Mouse (Mus musculus): Measurements from ENCODE around the gene Zfp574. TPM values are rescaled to one million over a fixed set of nuclear protein-coding genes. Genes with fewer than 3 reads are reported as not detected.

Gene Zfp574
- polyA plus RNA-seq, 1 experiment = 3.0 TPM

- Histone ChIP-seq H3K36me3 (ENCODE audit: control insufficient read depth) (no peaks in the 10 kb centered on the region), H3K4me1 (ENCODE audit: control insufficient read depth) (no peaks in the 10 kb centered on the region), H3K9me3 (ENCODE audit: control insufficient read depth, low read length) (no peaks in the 10 kb centered on the region), H3K27me3 (ENCODE audit: control insufficient read depth) (peaks cover 4% of the 10 kb centered on the region; the same call in 1 of the 2 replicates), H3K4me3 (replicated peaks) (no peak overlapping the region)
- no peak for TF ChIP-seq TAL1 (IDR thresholded peaks at IDR 0.05; ENCODE audit: low read length)
- no peak for TF ChIP-seq GATA1 (IDR thresholded peaks at IDR 0.05; ENCODE audit: low read length)
Observed at GRCm38 (mm10) chr7:25120061-25120834, 47.9 kb downstream of the Zfp574 start.

- H3K4me1 ChIP-seq (ENCODE audit: control insufficient read depth) = no peaks in the 10 kb centered on the region
- H3K9me3 ChIP-seq (ENCODE audit: control insufficient read depth, low read length) = no peaks in the 10 kb centered on the region
- no peaks in the 10 kb centered on the region for H3K27me3 ChIP-seq (ENCODE audit: control insufficient read depth)
- no peak overlapping the region for H3K4me3 ChIP-seq (replicated peaks)
- TF ChIP-seq GATA1 (IDR thresholded peaks at IDR 0.05; ENCODE audit: low read length) (no peak), TAL1 (IDR thresholded peaks at IDR 0.05; ENCODE audit: low read length) (no peak)
- H3K36me3 ChIP-seq (ENCODE audit: control insufficient read depth) = no peaks in the 10 kb centered on the region
Observed at GRCm38 (mm10) chr7:25121240-25121786, 48.9 kb downstream of the Zfp574 start.

- Histone ChIP-seq H3K9me3 (ENCODE audit: control insufficient read depth, low read length) (no peaks in the 10 kb centered on the region), H3K36me3 (ENCODE audit: control insufficient read depth) (no peaks in the 10 kb centered on the region), H3K4me3 (replicated peaks) (no peak overlapping the region), H3K4me1 (ENCODE audit: control insufficient read depth) (no peaks in the 10 kb centered on the region), H3K27me3 (ENCODE audit: control insufficient read depth) (peaks cover 4% of the 10 kb centered on the region)
- TF ChIP-seq GATA1 (IDR thresholded peaks at IDR 0.05; ENCODE audit: low read length) (no peak), TAL1 (IDR thresholded peaks at IDR 0.05; ENCODE audit: low read length) (no peak)
Observed at GRCm38 (mm10) chr7:25125716-25126281, 53.4 kb downstream of the Zfp574 start.

GRCm38 (mm10) chr7:25127971-25128370 is 55.6 kb downstream of the Zfp574 start:
- Histone ChIP-seq H3K4me1 (ENCODE audit: control insufficient read depth) (peaks cover 9% of the 10 kb centered on the region), H3K4me3 (replicated peaks) (no peak overlapping the region), H3K27me3 (ENCODE audit: control insufficient read depth) (peaks cover 24% of the 10 kb centered on the region), H3K9me3 (ENCODE audit: control insufficient read depth, low read length) (no peaks in the 10 kb centered on the region), H3K36me3 (ENCODE audit: control insufficient read depth) (no peaks in the 10 kb centered on the region)
- no peak for TF ChIP-seq GATA1 (IDR thresholded peaks at IDR 0.05; ENCODE audit: low read length)
- TF ChIP-seq TAL1 (IDR thresholded peaks at IDR 0.05; ENCODE audit: low read length) = no peak

- H3K4me1 ChIP-seq (ENCODE audit: control insufficient read depth) = peaks cover 19% of the 10 kb centered on the region
Observed at GRCm38 (mm10) chr7:25129390-25129979, 57.1 kb downstream of the Zfp574 start.

GRCm38 (mm10) chr7:25130565-25130964 is 58.2 kb downstream of the Zfp574 start:
- H3K4me3 ChIP-seq (replicated peaks) = no peak overlapping the region
- H3K4me1 ChIP-seq (ENCODE audit: control insufficient read depth) = peaks cover 24% of the 10 kb centered on the region
- TF ChIP-seq GATA1 (IDR thresholded peaks at IDR 0.05; ENCODE audit: low read length) = no peak
- TF ChIP-seq TAL1 (IDR thresholded peaks at IDR 0.05; ENCODE audit: low read length) = no peak
- peaks cover 49% of the 10 kb centered on the region for H3K27me3 ChIP-seq (ENCODE audit: control insufficient read depth)
- no peaks in the 10 kb centered on the region for H3K36me3 ChIP-seq (ENCODE audit: control insufficient read depth)
- H3K9me3 ChIP-seq (ENCODE audit: control insufficient read depth, low read length) = peaks cover 3% of the 10 kb centered on the region

More at GRCm38 (mm10) chr7:25129390-25129979, 57.1 kb downstream of the Zfp574 start:
- H3K4me3 ChIP-seq (replicated peaks) = no peak overlapping the region
- H3K9me3 ChIP-seq (ENCODE audit: control insufficient read depth, low read length) = no peaks in the 10 kb centered on the region
- no peak for TF ChIP-seq GATA1 (IDR thresholded peaks at IDR 0.05; ENCODE audit: low read length)
- TF ChIP-seq TAL1 (IDR thresholded peaks at IDR 0.05; ENCODE audit: low read length) = no peak
- peaks cover 39% of the 10 kb centered on the region for H3K27me3 ChIP-seq (ENCODE audit: control insufficient read depth)
- no peaks in the 10 kb centered on the region for H3K36me3 ChIP-seq (ENCODE audit: control insufficient read depth)

GRCm38 (mm10) chr7:25131247-25131646 is 58.9 kb downstream of the Zfp574 start:
- Histone ChIP-seq H3K9me3 (ENCODE audit: control insufficient read depth, low read length) (peaks cover 7% of the 10 kb centered on the region), H3K4me3 (replicated peaks) (no peak overlapping the region), H3K4me1 (ENCODE audit: control insufficient read depth) (peaks cover 24% of the 10 kb centered on the region), H3K36me3 (ENCODE audit: control insufficient read depth) (no peaks in the 10 kb centered on the region), H3K27me3 (ENCODE audit: control insufficient read depth) (peaks cover 56% of the 10 kb centered on the region)
- no peak for TF ChIP-seq GATA1 (IDR thresholded peaks at IDR 0.05; ENCODE audit: low read length)

GRCm38 (mm10) chr7:25132318-25132960 is 60.1 kb downstream of the Zfp574 start:
- Histone ChIP-seq H3K4me3 (replicated peaks) (no peak overlapping the region), H3K27me3 (ENCODE audit: control insufficient read depth) (peaks cover 57% of the 10 kb centered on the region), H3K4me1 (ENCODE audit: control insufficient read depth) (peaks cover 24% of the 10 kb centered on the region), H3K9me3 (ENCODE audit: control insufficient read depth, low read length) (peaks cover 7% of the 10 kb centered on the region), H3K36me3 (ENCODE audit: control insufficient read depth) (no peaks in the 10 kb centered on the region)
- TF ChIP-seq GATA1 (IDR thresholded peaks at IDR 0.05; ENCODE audit: low read length) (no peak), TAL1 (IDR thresholded peaks at IDR 0.05; ENCODE audit: low read length) (no peak)

Other genes with a start within 250 kb of the Zfp574 start
- 2.5 and 6.9 TPM in 2 replicates for gene Gm9844, start 210.4 kb upstream of the Zfp574 start, polyA plus RNA-seq (2012)
- gene Lypd4, start 202.6 kb upstream of the Zfp574 start, polyA plus RNA-seq (2012) = 0.06 TPM in 1 of 2 replicates, not detected in the other
- gene Dmrtc2, start 202.5 kb upstream of the Zfp574 start, polyA plus RNA-seq (2012) = not detected in 2 replicates
- gene Rps19, start 188.2 kb upstream of the Zfp574 start, polyA plus RNA-seq (2012) = 189 and 353 TPM in 2 replicates
- 0.08 and 0.10 TPM in 2 replicates for gene Cd79a, start 175.2 kb upstream of the Zfp574 start, polyA plus RNA-seq (2012)
- 20.6 and 20.7 TPM in 2 replicates for gene Arhgef1, start 169.7 kb upstream of the Zfp574 start, polyA plus RNA-seq (2012)
- not detected in 2 replicates for gene Gm4881, start 128.1 kb upstream of the Zfp574 start, polyA plus RNA-seq (2012)
- gene Rabac1, start 99.8 kb upstream of the Zfp574 start, polyA plus RNA-seq (2012) = 10.4 and 12.9 TPM in 2 replicates
- 0.10 and 0.11 TPM in 2 replicates for gene Atp1a3, start 66.6 kb upstream of the Zfp574 start, polyA plus RNA-seq (2012)
- 0.82 and 0.91 TPM in 2 replicates for gene Grik5, start 221 bp upstream of the Zfp574 start, polyA plus RNA-seq (2012)
- 0.29 and 0.33 TPM in 2 replicates for gene Pou2f2, start 107.2 kb downstream of the Zfp574 start, polyA plus RNA-seq (2012)
- gene Dedd2, start 148.0 kb downstream of the Zfp574 start, polyA plus RNA-seq (2012) = 50.4 and 51.9 TPM in 2 replicates
- 1.1 and 1.5 TPM in 2 replicates for gene Zfp526, start 148.9 kb downstream of the Zfp574 start, polyA plus RNA-seq (2012)
- 30.9 and 31.8 TPM in 2 replicates for gene Gsk3a, start 165.3 kb downstream of the Zfp574 start, polyA plus RNA-seq (2012)
- 3.2 and 3.6 TPM in 2 replicates for gene Erf, start 178.2 kb downstream of the Zfp574 start, polyA plus RNA-seq (2012)
- 47.3 and 55.9 TPM in 2 replicates for gene Cic, start 195.1 kb downstream of the Zfp574 start, polyA plus RNA-seq (2012)
- gene Pafah1b3, start 225.4 kb downstream of the Zfp574 start, polyA plus RNA-seq (2012) = 1.2 TPM in 2 replicates
- not detected in 2 replicates for gene Prr19, start 228.8 kb downstream of the Zfp574 start, polyA plus RNA-seq (2012)
- gene Tmem145, start 233.5 kb downstream of the Zfp574 start, polyA plus RNA-seq (2012) = not detected in 2 replicates
- gene Megf8, start 244.6 kb downstream of the Zfp574 start, polyA plus RNA-seq (2012) = 0.03 and 0.16 TPM in 2 replicates